Mouse (Mus musculus) embryonic facial prominence, embryonic 12.5 days (tissue): ENCODE measurements around the gene 1190002N15Rik. TPM values are rescaled to one million over a fixed set of nuclear protein-coding genes. Genes with fewer than 3 reads are reported as not detected.
A peak's percentile ranks its signal among the peaks of the same experiment; 100 is the strongest.

Source experiments
- ATAC-seq: fragments of 200-750 bp; cut with Nextera tagmentation; 2 replicates; pipeline ENCODE4 v1.8.0; 2017; ENCODE audit not compliant: insufficient number of reproducible peaks, insufficient read depth, low FRiP score, low TSS enrichment
- H3K27ac ChIP-seq: fragments of 300-500 bp; sonication (generic); 2 replicates; pipeline ENCODE4 v1.5.1; 2016; ENCODE audit warnings: mild to moderate bottlenecking
- H3K27me3 ChIP-seq: fragments of 300-500 bp; sonication (generic); 2 replicates; pipeline ENCODE4 v1.6.1; 2016; ENCODE audit warnings: mild to moderate bottlenecking, moderate library complexity
- H3K36me3 ChIP-seq: fragments of 300-500 bp; sonication (generic); 2 replicates; pipeline ENCODE4 v1.6.1; 2016; ENCODE audit warnings: mild to moderate bottlenecking
- H3K4me1 ChIP-seq: fragments of 300-500 bp; sonication (generic); 2 replicates; pipeline ENCODE4 v1.6.1; 2016
- H3K4me2 ChIP-seq: fragments of 300-500 bp; sonication (generic); replicated peaks from 2 replicates; pipeline ENCODE4 v1.6.1; 2016; ENCODE audit warnings: mild to moderate bottlenecking, moderate library complexity
- H3K4me3 ChIP-seq: fragments of 300-500 bp; sonication (generic); 2 replicates; pipeline ENCODE4 v1.5.1; 2016; ENCODE audit warnings: mild to moderate bottlenecking
- H3K9ac ChIP-seq: fragments of 300-500 bp; sonication (generic); 2 replicates; pipeline ENCODE4 v1.6.1; 2016; ENCODE audit warnings: mild to moderate bottlenecking, moderate library complexity
- H3K9me3 ChIP-seq: fragments of 300-500 bp; sonication (generic); 2 replicates; pipeline ENCODE4 v1.6.1; 2016; ENCODE audit warnings: mild to moderate bottlenecking, moderate library complexity
- WGBS: fragments of 180-500 bp; shearing (Covaris S2); methylation state at CpG from one replicate; pipeline ENCODE4 v1.1.7; 2016; 5-methylcytosine and 5-hydroxymethylcytosine counted together
- polyA plus RNA-seq: library from polyadenylated mRNA; unstranded; fragments of >200 nt; fragmentation: Nextera tagmentation; extraction: Ambion mirVana; gene quantifications from 2 replicates; pipeline ENCODE4 v1.2.1, GENCODE M21; 2016

The 1190002N15Rik gene
- polyA plus RNA-seq: 29.9 and 40.4 TPM in 2 replicates

DNA sequence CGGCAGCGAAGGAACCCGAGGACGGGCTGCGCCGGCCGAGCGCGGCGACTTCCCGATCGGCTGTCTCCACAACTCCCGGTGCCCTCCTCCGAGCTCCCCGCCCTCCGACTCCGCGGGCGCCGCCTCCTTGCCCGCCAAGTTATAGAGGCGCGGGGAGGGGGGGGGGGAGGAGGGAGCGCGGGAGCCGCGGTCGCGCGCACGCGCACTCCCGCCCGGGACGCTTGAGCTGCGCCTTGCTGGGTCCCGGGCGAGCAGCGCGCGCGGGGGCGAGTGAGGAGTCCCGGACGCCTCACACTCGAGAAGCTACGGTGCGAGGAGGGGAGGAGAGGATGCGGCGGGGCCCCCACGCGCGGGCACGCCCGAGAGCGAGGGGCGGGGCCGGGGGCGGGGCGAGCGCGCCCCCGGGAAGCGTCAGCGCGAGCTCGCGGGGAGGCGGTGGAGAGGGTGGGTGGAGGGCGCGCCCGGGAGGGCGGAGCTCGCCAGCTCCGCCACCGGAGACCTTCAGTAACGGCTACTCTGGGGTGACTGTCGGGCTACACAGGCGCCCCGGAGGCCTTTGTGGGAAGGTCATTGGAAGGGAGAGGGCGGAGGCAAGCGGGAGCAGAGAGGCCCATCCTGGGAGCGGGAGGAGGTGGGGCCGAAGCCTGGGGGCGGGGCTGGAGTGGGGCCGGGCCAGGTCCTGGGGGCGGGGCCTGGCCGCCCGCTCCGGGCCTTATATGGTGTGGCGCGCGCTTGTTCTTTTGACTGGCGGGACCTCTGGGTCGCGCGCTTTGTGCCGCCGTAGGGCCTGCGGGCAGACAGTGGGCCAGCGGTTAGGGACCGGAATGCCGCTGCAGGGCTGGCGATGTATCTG lies at the start of gene 1190002N15Rik:
1190002N15Rik (minus strand) TSS at position 112 of the 853 bp plus-strand sequence.
- WGBS: under 1% methylated on average over 71 of the region's 104 CpGs
- peak within 1 kb of the TSS; percentile 97 for H3K27ac ChIP-seq
- H3K27me3 ChIP-seq: no peaks in the 10 kb centered on the region
- no peaks in the 10 kb centered on the region for H3K36me3 ChIP-seq
- peak within 1 kb of the TSS; percentile 81 for H3K4me2 ChIP-seq
- peaks cover 4% of the 10 kb centered on the region for H3K4me1 ChIP-seq
- peak; percentile 93 for ATAC-seq
- H3K9me3 ChIP-seq: no peaks in the 10 kb centered on the region
- H3K9ac ChIP-seq: peak within 1 kb of the TSS; percentile 85
- peak within 1 kb of the TSS; percentile 76 for H3K4me3 ChIP-seq

DNA sequence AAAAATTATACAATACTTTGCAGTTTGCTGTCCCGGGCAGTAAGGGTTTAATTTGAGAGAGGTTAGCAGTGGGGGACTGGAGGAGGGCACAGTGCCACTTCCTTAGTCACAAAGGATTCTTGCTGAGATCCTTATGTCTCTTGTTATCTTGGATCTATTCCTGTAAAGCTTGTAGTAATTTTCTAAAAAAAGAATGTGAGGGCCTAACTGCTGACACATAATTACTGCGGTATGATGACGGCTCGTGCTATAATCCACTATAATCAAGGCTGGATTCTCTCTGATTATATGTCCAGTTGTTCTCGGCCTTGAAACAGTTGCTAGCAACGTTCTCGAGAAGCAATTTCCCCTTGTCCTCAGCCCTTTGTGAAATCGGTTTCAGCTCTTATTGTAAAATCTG lies 44.4 kb upstream of the 1190002N15Rik start:
- Histone ChIP-seq H3K36me3 (no peaks in the 10 kb centered on the region), H3K4me2 (no peak overlapping the region), H3K4me3 (no peak overlapping the region), H3K27me3 (no peaks in the 10 kb centered on the region), H3K9ac (no peak overlapping the region), H3K9me3 (no peaks in the 10 kb centered on the region), H3K4me1 (no peaks in the 10 kb centered on the region), H3K27ac (no peak overlapping the region)
- 51% methylated on average over 8 of the region's 8 CpGs for WGBS
- ATAC-seq: no peak

DNA sequence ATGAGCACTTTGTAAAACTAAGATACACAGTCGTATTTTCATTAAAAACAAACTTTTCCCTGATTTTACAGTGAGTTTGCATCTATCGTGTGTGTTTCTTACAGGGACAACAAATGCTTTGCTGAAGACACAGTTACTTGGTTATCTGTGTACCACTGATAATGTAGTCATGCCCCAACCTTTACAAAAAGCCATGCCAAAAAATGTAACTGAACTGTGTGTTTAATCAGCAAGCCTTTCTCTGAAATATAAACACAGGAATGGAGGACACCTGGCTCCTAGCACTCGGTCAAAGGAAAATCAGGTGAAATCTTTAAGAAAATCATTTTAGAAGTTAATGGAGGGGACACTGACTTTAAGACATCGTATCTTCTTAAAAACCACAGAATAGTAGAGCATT lies 43.8 kb upstream of the 1190002N15Rik start:
- ATAC-seq: no peak
- Histone ChIP-seq H3K4me1 (no peaks in the 10 kb centered on the region), H3K9ac (no peak overlapping the region), H3K27ac (no peak overlapping the region), H3K4me2 (no peak overlapping the region), H3K27me3 (no peaks in the 10 kb centered on the region), H3K4me3 (no peak overlapping the region), H3K9me3 (no peaks in the 10 kb centered on the region), H3K36me3 (no peaks in the 10 kb centered on the region)
- 83% methylated on average over 4 of the region's 4 CpGs for WGBS

DNA sequence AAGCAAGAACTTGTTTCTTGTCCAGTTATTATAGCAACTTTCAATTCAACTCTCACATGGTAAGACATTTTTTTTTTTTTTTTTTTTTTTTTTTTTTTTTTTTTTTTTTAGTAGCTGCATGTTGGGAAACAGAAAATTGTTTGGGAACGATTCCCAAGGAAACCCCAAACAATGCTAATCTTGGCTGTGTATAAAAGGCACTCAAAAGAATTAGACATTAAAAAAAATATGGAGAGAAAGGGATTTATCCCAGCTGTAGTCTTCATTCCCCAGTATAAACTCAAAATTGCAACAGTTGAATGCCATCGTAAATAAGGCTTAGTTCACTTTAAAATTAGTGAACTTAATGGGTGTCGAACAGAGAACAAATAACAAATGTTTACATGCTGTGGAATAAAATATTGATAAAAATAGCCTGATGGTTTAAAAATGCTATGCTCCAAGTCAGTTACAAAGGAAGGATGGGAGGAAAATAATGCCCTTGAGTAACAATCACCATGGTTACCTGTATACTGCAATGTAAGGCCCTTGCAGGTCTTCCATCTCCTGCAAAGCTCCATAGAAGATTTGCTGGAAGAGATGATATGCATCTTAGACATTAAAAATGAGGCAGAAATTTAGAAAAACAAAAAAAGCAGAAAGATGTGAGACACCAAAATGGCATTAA lies 42.3 kb upstream of the 1190002N15Rik start:
- Histone ChIP-seq H3K9me3 (no peaks in the 10 kb centered on the region), H3K36me3 (no peaks in the 10 kb centered on the region), H3K27me3 (no peaks in the 10 kb centered on the region), H3K4me3 (no peak overlapping the region), H3K9ac (no peak overlapping the region), H3K27ac (no peak overlapping the region), H3K4me1 (no peaks in the 10 kb centered on the region), H3K4me2 (no peak overlapping the region)
- 89% methylated on average over 3 of the region's 3 CpGs for WGBS
- no peak for ATAC-seq

DNA sequence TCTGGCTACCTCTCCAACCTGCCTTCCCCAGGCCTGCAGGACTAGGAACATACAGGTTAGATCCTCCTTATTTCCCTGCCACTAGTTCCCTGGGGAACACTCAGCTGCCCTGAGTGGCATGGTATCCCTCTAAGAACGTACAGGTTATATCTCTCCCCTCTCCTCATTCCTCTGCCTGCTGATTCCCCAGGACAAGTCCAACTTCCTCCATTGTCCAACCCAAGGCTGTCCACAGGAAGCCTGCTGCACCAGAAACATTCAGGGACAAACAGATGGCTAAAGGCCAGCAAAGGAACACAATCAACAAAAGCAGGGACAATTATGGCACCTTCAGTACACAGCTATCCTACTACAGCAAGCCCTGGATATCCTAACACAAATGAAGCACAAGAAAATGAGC lies 33.9 kb upstream of the 1190002N15Rik start:
- Histone ChIP-seq H3K9ac (no peak overlapping the region), H3K4me3 (no peak overlapping the region), H3K4me1 (no peaks in the 10 kb centered on the region), H3K9me3 (no peaks in the 10 kb centered on the region), H3K36me3 (no peaks in the 10 kb centered on the region), H3K27me3 (no peaks in the 10 kb centered on the region), H3K27ac (no peak overlapping the region), H3K4me2 (no peak overlapping the region)
- ATAC-seq: no peak
- WGBS: 44% methylated on average over 1 of the region's 1 CpGs

DNA sequence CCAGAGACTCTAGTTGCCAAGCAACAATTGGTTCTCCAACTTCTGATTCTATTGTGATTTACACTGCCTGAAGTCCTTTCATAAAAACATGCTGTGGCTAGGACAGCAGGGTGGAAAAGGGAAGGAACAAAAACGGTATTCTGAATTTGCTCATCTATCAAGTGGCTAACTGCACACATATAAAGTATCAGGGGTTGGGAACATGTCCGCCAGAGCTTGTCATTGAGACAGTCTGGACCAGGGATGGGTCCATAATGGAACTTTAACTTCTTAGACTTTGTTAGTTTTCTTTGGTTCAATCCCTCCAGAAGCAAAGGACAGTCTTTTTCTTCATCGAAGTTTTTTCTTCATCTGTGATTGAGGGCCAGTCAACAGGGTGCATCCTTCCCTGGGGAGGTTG lies 30.5 kb upstream of the 1190002N15Rik start:
- Histone ChIP-seq H3K4me3 (no peak overlapping the region), H3K9me3 (no peaks in the 10 kb centered on the region), H3K36me3 (no peaks in the 10 kb centered on the region), H3K4me1 (no peaks in the 10 kb centered on the region), H3K4me2 (no peak overlapping the region), H3K9ac (no peak overlapping the region), H3K27me3 (no peaks in the 10 kb centered on the region), H3K27ac (no peak overlapping the region)
- 91% methylated on average over 3 of the region's 3 CpGs for WGBS
- no peak for ATAC-seq

DNA sequence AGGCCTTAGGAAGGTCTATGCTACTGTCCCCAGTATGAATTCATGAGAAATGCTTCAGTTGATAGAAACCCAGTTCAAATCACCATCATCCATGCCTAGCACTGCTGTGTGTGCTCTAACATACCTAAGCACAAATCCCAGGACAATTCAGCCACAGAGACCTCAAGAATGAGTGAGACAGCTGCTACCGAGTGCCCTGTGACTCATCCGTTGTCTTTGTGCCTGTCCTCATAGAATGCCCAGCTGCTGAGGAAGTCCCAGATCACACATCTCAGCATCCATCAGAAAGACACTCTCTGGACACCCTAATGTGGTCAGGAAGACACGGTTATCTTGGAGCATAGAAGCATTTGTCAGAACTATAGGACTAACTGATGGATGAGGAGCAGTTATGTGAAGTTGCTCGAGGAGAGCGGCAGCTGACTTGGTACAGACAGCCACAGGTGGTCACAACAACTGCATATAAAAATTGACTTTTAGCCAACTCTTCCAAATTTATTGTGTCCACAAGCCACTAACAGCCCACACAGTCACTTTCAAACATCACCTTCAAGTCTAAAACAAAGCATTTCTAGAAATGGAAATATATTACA lies 29.9 kb upstream of the 1190002N15Rik start:
- Histone ChIP-seq H3K9ac (no peak overlapping the region), H3K36me3 (no peaks in the 10 kb centered on the region), H3K4me2 (no peak overlapping the region), H3K4me1 (no peaks in the 10 kb centered on the region), H3K4me3 (no peak overlapping the region), H3K27me3 (no peaks in the 10 kb centered on the region), H3K9me3 (no peaks in the 10 kb centered on the region), H3K27ac (no peak overlapping the region)
- ATAC-seq: no peak
- WGBS: 77% methylated on average over 5 of the region's 5 CpGs

DNA sequence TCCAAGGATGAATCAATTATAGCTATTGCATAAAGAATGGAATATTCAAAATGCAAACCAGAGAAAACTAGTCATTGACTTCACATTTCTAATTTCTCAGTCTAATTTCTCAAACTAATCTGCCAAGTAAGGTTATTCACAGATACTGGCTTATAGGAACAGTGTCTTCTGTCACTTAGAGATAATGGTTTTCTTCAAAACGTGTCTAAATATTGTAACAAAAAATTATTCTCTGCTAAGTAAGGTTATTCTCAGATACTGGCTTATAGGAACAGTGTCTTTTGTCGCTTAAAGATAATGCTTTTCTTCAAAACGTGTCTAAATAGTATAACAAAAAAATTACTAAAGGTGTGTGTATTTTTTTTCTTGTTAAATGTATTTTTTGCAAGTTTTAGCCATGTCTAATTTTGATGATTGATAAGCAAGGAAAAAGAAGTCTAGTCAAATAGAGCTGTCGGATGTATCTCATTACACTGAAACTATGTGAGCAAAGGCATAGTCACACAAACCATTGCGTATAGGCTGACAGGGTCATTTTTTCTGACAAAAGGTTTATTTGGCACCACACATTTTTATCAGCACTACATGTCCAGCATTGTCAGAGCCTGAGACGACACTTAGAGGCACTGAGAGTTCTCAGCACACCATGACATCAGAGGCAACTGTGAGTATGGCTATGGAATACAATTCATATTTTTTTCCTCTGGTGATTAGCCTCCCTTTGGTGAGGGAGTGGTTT lies 19.1 kb upstream of the 1190002N15Rik start:
- no peaks in the 10 kb centered on the region for H3K9me3 ChIP-seq
- no peaks in the 10 kb centered on the region for H3K36me3 ChIP-seq
- 78% methylated on average over 6 of the region's 6 CpGs for WGBS
- H3K4me2 ChIP-seq: no peak overlapping the region
- no peak overlapping the region for H3K4me3 ChIP-seq
- no peaks in the 10 kb centered on the region for H3K27me3 ChIP-seq
- no peak overlapping the region for H3K9ac ChIP-seq
- no peak overlapping the region for H3K27ac ChIP-seq
- no peaks in the 10 kb centered on the region for H3K4me1 ChIP-seq
- no peak for ATAC-seq

DNA sequence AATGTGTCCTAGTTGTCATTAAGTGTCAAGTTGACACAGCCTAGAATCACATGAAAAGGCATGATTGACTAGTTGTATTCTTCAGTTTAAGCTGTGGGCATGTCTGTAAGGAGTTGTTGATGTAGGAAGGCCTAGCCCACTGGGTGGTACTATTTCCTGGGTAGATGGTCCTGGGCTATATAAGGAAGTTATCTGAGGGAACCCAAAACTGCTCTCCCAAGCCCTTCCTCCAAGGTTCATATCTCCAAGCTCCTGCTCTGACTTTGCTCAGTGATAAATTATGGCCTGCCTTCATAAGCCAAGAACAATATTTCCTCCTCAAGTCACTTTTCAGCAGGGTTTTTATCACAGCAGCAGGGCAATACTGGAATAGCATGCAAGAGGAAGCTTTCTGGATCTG lies 18.4 kb upstream of the 1190002N15Rik start:
- no peaks in the 10 kb centered on the region for H3K9me3 ChIP-seq
- no peaks in the 10 kb centered on the region for H3K4me1 ChIP-seq
- no peak overlapping the region for H3K27ac ChIP-seq
- no peak overlapping the region for H3K4me3 ChIP-seq
- H3K4me2 ChIP-seq: no peak overlapping the region
- H3K9ac ChIP-seq: no peak overlapping the region
- H3K27me3 ChIP-seq: no peaks in the 10 kb centered on the region
- no peak for ATAC-seq
- no peaks in the 10 kb centered on the region for H3K36me3 ChIP-seq

DNA sequence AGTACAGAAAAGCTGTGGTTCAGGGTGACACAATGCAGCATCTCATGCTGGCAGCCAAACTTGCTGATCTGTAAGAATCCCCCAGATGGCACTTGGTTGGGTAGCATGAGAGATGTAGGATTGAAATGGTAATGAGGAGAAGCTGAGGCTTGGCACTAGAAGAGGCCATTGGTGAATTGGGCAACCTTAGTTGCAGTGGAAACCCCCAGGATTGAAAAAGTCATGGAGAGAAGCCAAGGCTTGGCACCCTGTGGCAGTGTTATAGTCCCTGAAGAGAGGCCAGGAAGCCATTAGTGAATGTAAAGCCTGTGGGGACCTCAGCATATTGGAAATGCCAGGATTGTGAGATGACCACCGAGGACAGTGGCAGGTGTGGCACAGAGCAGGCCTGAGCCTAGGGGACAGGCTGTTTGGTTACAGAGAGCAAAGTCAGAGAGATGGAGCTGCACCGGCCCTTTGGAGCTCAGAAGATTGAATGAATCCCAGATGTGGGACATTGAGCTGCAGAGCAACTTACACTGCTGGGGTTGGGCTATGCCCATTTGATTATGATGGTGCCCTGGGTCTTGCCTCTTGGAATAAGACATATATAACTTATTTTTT lies 12.7 kb upstream of the 1190002N15Rik start:
- H3K9ac ChIP-seq: no peak overlapping the region
- no peak overlapping the region for H3K27ac ChIP-seq
- H3K4me3 ChIP-seq: no peak overlapping the region
- H3K4me2 ChIP-seq: no peak overlapping the region
- 57% methylated on average over 2 of the region's 2 CpGs for WGBS
- no peak for ATAC-seq
- no peaks in the 10 kb centered on the region for H3K9me3 ChIP-seq
- H3K4me1 ChIP-seq: no peaks in the 10 kb centered on the region
- H3K36me3 ChIP-seq: no peaks in the 10 kb centered on the region
- no peaks in the 10 kb centered on the region for H3K27me3 ChIP-seq

DNA sequence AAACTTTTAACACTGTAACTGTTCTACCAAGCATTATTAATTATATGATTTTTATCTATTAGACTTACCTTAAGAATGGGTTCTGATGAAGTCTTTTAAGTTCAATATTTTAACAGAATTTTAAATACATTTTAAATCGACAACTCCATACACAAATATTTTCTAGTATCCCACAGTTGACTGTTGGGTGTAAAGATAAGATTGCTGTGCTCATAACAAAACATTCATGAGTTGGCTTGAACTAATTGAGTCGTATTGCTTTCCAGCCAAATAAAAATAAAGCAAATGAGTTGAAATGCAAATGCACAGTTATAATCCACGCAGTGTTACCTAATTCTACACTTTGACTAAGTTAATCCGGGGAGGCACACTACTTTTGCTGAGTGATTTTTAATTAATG lies 6.0 kb upstream of the 1190002N15Rik start:
- no peak overlapping the region for H3K27ac ChIP-seq
- ATAC-seq: no peak
- no peak overlapping the region for H3K9ac ChIP-seq
- H3K9me3 ChIP-seq: no peaks in the 10 kb centered on the region
- 89% methylated on average over 4 of the region's 4 CpGs for WGBS
- H3K36me3 ChIP-seq: no peaks in the 10 kb centered on the region
- no peak overlapping the region for H3K4me3 ChIP-seq
- no peak overlapping the region for H3K4me2 ChIP-seq
- H3K4me1 ChIP-seq: no peaks in the 10 kb centered on the region
- H3K27me3 ChIP-seq: no peaks in the 10 kb centered on the region
